Mouse (Mus musculus) liver, embryonic 15.5 days (tissue): ENCODE measurements around the gene Cadps2. TPM values are rescaled to one million over a fixed set of nuclear protein-coding genes. Genes with fewer than 3 reads are reported as not detected.

Experiments
- ATAC-seq: fragments of 200-750 bp; cut with Nextera tagmentation; 2 replicates; pipeline ENCODE4 v1.8.0; 2017; ENCODE audit warnings: moderate number of reproducible peaks, mild to moderate bottlenecking, moderate library complexity; ENCODE audit not compliant: insufficient read depth
- H3K27ac ChIP-seq: fragments of 300-500 bp; sonication (generic); replicated peaks from 2 replicates; pipeline ENCODE4 v1.5.1; 2015; ENCODE audit warnings: mild to moderate bottlenecking, inconsistent platforms
- H3K27me3 ChIP-seq: fragments of 300-500 bp; sonication (generic); 2 replicates; pipeline ENCODE4 v1.6.1; 2015; ENCODE audit warnings: mild to moderate bottlenecking, inconsistent platforms
- H3K36me3 ChIP-seq: fragments of 300-500 bp; sonication (generic); replicated peaks from 2 replicates; pipeline ENCODE4 v1.6.1; 2015; ENCODE audit warnings: moderate library complexity, mild to moderate bottlenecking, inconsistent platforms
- H3K4me1 ChIP-seq: fragments of 300-500 bp; sonication (generic); replicated peaks from 2 replicates; pipeline ENCODE4 v1.6.1; 2015; ENCODE audit warnings: inconsistent platforms
- H3K4me2 ChIP-seq: fragments of 300-500 bp; sonication (generic); 2 replicates; pipeline ENCODE4 v1.6.1; 2015; ENCODE audit warnings: moderate library complexity, mild to moderate bottlenecking, inconsistent platforms
- H3K4me3 ChIP-seq: fragments of 300-500 bp; sonication (generic); replicated peaks from 2 replicates; pipeline ENCODE4 v1.5.1; 2015; ENCODE audit warnings: mild to moderate bottlenecking, inconsistent platforms
- H3K9ac ChIP-seq: fragments of 300-500 bp; sonication (generic); 2 replicates; pipeline ENCODE4 v1.6.1; 2015; ENCODE audit warnings: moderate library complexity, mild to moderate bottlenecking, inconsistent platforms
- H3K9me3 ChIP-seq: fragments of 300-500 bp; sonication (generic); replicated peaks from 2 replicates; pipeline ENCODE4 v1.6.1; 2016; ENCODE audit warnings: inconsistent platforms
- WGBS: fragments of 180-500 bp; shearing (Covaris S2); methylation state at CpG from one replicate; pipeline ENCODE4 v1.1.7; 2015; ENCODE audit warnings: mixed read lengths; ENCODE audit not compliant: insufficient replicate concordance; 5-methylcytosine and 5-hydroxymethylcytosine counted together
- polyA plus RNA-seq: library from polyadenylated mRNA; unstranded; fragments of >200 nt; fragmentation: Nextera tagmentation; extraction: Ambion mirVana; gene quantifications from 2 replicates; pipeline ENCODE4 v1.2.1, GENCODE M21; 2015

The Cadps2 gene
- polyA plus RNA-seq, 1 experiment from 2014 or later, result 0.05 TPM

DNA sequence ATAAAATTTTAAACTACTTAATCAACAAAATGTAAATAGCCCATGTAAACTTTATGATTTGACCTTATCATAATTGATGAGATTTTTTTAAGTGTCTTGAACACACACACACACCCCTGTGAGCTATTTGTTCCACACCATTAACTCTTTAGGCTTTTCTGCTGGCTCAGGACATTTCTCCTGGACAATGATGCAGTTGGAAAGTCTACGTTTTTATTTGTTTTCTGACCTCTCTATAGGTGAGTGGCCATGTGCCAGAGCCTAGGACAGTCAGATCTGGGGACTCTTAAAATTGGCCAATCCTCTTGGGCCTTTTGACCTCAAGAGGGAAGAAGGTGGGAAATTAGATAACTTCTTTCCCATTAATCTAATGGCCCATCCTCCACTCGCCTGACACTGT is 478.6 kb downstream of the Cadps2 start:
- H3K9ac ChIP-seq, result no peak overlapping the region
- no peaks in the 10 kb centered on the region for H3K4me1 ChIP-seq
- H3K9me3 ChIP-seq, result no peaks in the 10 kb centered on the region
- H3K27me3 ChIP-seq, result no peaks in the 10 kb centered on the region
- no peak overlapping the region for H3K4me2 ChIP-seq
- H3K27ac ChIP-seq, result no peak overlapping the region
- no peaks in the 10 kb centered on the region for H3K36me3 ChIP-seq
- H3K4me3 ChIP-seq, result no peak overlapping the region
- no peak for ATAC-seq
- 47% methylated on average over 2 of the region's 2 CpGs for WGBS

DNA sequence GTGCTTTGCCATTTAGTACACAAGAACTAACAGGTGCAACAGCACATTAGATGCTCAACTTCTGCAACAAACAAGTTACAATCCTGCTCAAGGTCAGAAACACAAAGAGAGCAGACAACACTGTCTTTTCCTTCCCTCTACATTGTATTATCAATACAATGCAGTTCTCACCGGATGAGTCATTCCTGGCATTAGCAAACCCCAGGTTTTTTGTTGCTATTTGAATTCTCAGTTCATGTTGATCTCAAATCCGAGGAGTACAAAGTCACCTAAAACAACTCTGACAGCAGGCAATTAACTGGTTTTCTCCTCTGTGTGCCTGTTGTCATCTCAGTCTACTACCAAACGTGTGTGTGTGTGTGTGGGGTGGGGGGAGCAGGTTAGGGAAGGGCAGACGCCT is 483.1 kb downstream of the Cadps2 start:
- Histone ChIP-seq H3K36me3 (no peaks in the 10 kb centered on the region), H3K27ac (no peak overlapping the region), H3K4me2 (no peak overlapping the region), H3K9me3 (no peaks in the 10 kb centered on the region), H3K27me3 (no peaks in the 10 kb centered on the region), H3K4me1 (no peaks in the 10 kb centered on the region), H3K9ac (no peak overlapping the region), H3K4me3 (no peak overlapping the region)
- ATAC-seq, result no peak
- WGBS, result 37% methylated on average over 4 of the region's 4 CpGs

DNA sequence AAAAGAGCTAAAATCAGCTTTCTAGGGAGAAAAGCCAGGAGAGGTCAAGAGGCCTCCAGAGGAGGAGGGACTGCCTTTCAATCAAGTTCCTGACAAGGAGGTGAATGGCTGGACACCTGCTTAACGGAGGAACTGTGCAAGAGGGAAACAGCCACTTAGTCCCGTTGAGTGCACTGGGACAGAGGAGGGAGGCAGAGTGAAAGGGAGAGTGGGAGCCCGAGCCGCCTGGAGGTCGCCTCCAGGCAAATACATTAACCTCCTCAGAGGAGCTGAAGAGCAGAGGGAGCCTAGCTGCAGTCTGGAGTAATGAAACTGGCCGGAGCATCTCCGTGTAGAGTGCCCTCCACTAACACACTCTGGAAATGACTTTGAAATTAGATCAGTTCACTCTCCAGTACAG is 485.7 kb downstream of the Cadps2 start:
- H3K4me2 ChIP-seq, result no peak overlapping the region
- 15% methylated on average over 7 of the region's 7 CpGs for WGBS
- ATAC-seq, result no peak

DNA sequence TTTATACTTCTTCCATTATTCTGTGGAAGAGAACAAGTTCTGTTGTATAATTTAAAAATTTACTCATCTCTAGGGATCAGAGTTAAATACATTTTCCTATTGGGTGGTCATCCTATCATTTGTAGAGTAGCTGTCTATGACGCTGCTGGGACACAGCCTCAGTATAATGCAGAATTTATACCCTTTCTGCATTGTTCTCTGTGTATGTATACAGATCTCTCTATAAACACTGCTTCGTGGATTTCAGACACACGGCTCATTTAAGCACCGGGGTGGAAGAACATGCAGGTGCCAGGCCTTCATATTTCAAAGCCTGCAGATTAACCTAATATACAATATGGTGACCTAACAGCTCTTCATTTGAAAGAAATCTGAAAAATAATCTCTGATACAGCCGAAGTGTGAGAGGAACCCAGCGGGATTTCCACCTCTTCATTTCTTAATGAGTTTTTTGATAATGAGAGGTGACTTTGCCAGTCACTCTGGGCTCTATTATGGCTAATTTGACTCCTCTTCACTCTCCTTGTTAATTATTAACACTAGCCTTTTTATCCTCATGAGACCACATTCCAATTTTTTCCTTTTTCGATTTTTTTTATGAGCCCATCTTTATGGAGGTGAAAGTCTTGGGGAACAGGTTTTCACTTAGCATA is 501.7 kb downstream of the Cadps2 start:
- Histone ChIP-seq H3K36me3 (no peaks in the 10 kb centered on the region), H3K4me1 (no peaks in the 10 kb centered on the region), H3K27me3 (no peaks in the 10 kb centered on the region), H3K4me2 (no peak overlapping the region), H3K9me3 (no peaks in the 10 kb centered on the region), H3K27ac (no peak overlapping the region), H3K4me3 (no peak overlapping the region), H3K9ac (no peak overlapping the region)
- WGBS, result 62% methylated on average over 7 of the region's 7 CpGs
- ATAC-seq, result no peak

More for the DNA sequence above, 485.7 kb downstream of the Cadps2 start:
- Histone ChIP-seq H3K27ac (no peak overlapping the region), H3K36me3 (no peaks in the 10 kb centered on the region), H3K4me1 (no peaks in the 10 kb centered on the region), H3K4me3 (no peak overlapping the region), H3K27me3 (no peaks in the 10 kb centered on the region), H3K9me3 (no peaks in the 10 kb centered on the region), H3K9ac (no peak overlapping the region)

GRCm38 (mm10) chr6:23314945-23315344 is 524.3 kb downstream of the Cadps2 start:
- no peak overlapping the region for H3K9ac ChIP-seq
- no peaks in the 10 kb centered on the region for H3K9me3 ChIP-seq
- no peaks in the 10 kb centered on the region for H3K4me1 ChIP-seq
- no peak overlapping the region for H3K27ac ChIP-seq
- 60% methylated on average over 8 of the region's 8 CpGs for WGBS
- no peaks in the 10 kb centered on the region for H3K27me3 ChIP-seq
- no peaks in the 10 kb centered on the region for H3K36me3 ChIP-seq
- no peak overlapping the region for H3K4me3 ChIP-seq
- ATAC-seq, result no peak
- no peak overlapping the region for H3K4me2 ChIP-seq

GRCm38 (mm10) chr6:23314291-23314690 is 524.9 kb downstream of the Cadps2 start:
- H3K4me1 ChIP-seq, result no peaks in the 10 kb centered on the region
- H3K4me2 ChIP-seq, result no peak overlapping the region
- no peaks in the 10 kb centered on the region for H3K9me3 ChIP-seq
- no peaks in the 10 kb centered on the region for H3K27me3 ChIP-seq
- H3K27ac ChIP-seq, result no peak overlapping the region
- H3K36me3 ChIP-seq, result no peaks in the 10 kb centered on the region
- 63% methylated on average over 5 of the region's 5 CpGs for WGBS
- H3K4me3 ChIP-seq, result no peak overlapping the region
- no peak for ATAC-seq
- no peak overlapping the region for H3K9ac ChIP-seq

GRCm38 (mm10) chr6:23306046-23306445 is 533.2 kb downstream of the Cadps2 start:
- no peak overlapping the region for H3K4me2 ChIP-seq
- no peaks in the 10 kb centered on the region for H3K27me3 ChIP-seq
- H3K9me3 ChIP-seq, result no peaks in the 10 kb centered on the region
- no peaks in the 10 kb centered on the region for H3K36me3 ChIP-seq
- 65% methylated on average over 6 of the region's 6 CpGs for WGBS
- H3K27ac ChIP-seq, result no peak overlapping the region
- H3K4me3 ChIP-seq, result no peak overlapping the region
- H3K9ac ChIP-seq, result no peak overlapping the region
- no peak for ATAC-seq
- H3K4me1 ChIP-seq, result no peaks in the 10 kb centered on the region

- Histone ChIP-seq H3K9ac (no peak overlapping the region), H3K4me1 (no peaks in the 10 kb centered on the region), H3K4me2 (no peak overlapping the region), H3K9me3 (no peaks in the 10 kb centered on the region), H3K4me3 (no peak overlapping the region), H3K27ac (no peak overlapping the region), H3K27me3 (no peaks in the 10 kb centered on the region), H3K36me3 (no peaks in the 10 kb centered on the region)
- no peak for ATAC-seq
- 60% methylated on average over 2 of the region's 2 CpGs for WGBS
Measured at GRCm38 (mm10) chr6:23298596-23298995, 540.6 kb downstream of the Cadps2 start.

- Histone ChIP-seq H3K4me1 (no peaks in the 10 kb centered on the region), H3K9me3 (no peaks in the 10 kb centered on the region), H3K27ac (no peak overlapping the region), H3K4me2 (no peak overlapping the region), H3K27me3 (no peaks in the 10 kb centered on the region), H3K4me3 (no peak overlapping the region), H3K9ac (no peak overlapping the region), H3K36me3 (no peaks in the 10 kb centered on the region)
- no peak for ATAC-seq
- WGBS, result 67% methylated on average over 4 of the region's 4 CpGs
Measured at GRCm38 (mm10) chr6:23294685-23295084, 544.5 kb downstream of the Cadps2 start.

DNA sequence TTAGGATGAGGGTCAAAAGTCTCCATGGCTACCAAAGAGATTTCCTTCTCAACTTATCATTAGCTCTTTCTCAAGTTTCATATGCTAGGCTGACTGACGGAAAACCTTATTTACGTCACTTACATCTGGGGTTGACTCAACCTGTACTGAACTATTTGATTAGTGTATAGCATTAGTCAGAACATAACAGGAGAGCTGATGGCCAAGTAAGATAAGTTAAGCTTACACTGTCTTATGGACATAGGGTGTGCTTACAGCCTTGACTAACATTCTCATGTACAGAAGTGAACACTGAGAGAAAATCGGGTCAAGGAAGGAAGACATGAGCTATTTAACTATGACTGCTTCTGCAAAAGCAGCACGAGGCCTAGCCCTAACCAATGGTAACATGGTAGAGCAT is 550.5 kb downstream of the Cadps2 start:
- 74% methylated on average over 4 of the region's 4 CpGs for WGBS
- H3K36me3 ChIP-seq, result no peaks in the 10 kb centered on the region
- H3K4me1 ChIP-seq, result no peaks in the 10 kb centered on the region
- H3K9ac ChIP-seq, result no peak overlapping the region
- H3K4me3 ChIP-seq, result no peak overlapping the region
- no peak overlapping the region for H3K4me2 ChIP-seq
- no peak overlapping the region for H3K27ac ChIP-seq
- no peak for ATAC-seq
- H3K9me3 ChIP-seq, result no peaks in the 10 kb centered on the region
- H3K27me3 ChIP-seq, result no peaks in the 10 kb centered on the region

GRCm38 (mm10) chr6:23281514-23281820 is 557.8 kb downstream of the Cadps2 start:
- WGBS, result 51% methylated on average over 9 of the region's 9 CpGs
- Histone ChIP-seq H3K27me3 (no peaks in the 10 kb centered on the region), H3K4me3 (no peak overlapping the region), H3K4me1 (no peaks in the 10 kb centered on the region), H3K9ac (no peak overlapping the region), H3K9me3 (no peaks in the 10 kb centered on the region), H3K27ac (no peak overlapping the region), H3K4me2 (no peak overlapping the region), H3K36me3 (no peaks in the 10 kb centered on the region)
- ATAC-seq, result no peak

GRCm38 (mm10) chr6:23280811-23281513 is 558.3 kb downstream of the Cadps2 start:
- WGBS, result 50% methylated on average over 15 of the region's 15 CpGs
- Histone ChIP-seq H3K4me3 (no peak overlapping the region), H3K27me3 (no peaks in the 10 kb centered on the region), H3K36me3 (no peaks in the 10 kb centered on the region), H3K9me3 (no peaks in the 10 kb centered on the region), H3K4me2 (no peak overlapping the region), H3K4me1 (no peaks in the 10 kb centered on the region), H3K27ac (no peak overlapping the region), H3K9ac (no peak overlapping the region)
- no peak for ATAC-seq
